Mouse (Mus musculus): Measurements from ENCODE around the gene Prp2.
"Not testable (repeated sequence)": the region's sequence is repeated elsewhere in the genome, so short reads cannot be mapped to it uniquely, and the experiment has no call there.

Prp2 gene

GRCm38 (mm10) chr6:132595613-132596012 is at the start of gene Prp2:
TSS of gene Prp2 (plus strand) at chr6:132595913.
- not testable (repeated sequence) for DNase-seq (ENCODE audit: extremely low spot score, low spot score)

- DNase-seq (ENCODE audit: extremely low spot score, low spot score): not testable (repeated sequence)
Measured at GRCm38 (mm10) chr6:132569509-132569908, 26.2 kb upstream of the Prp2 start, which contains the start of gene Prh1. TSS of gene Prh1 (plus strand) at chr6:132569809.

- no peak for DNase-seq (ENCODE audit: extremely low spot score, low spot score)
Measured at GRCm38 (mm10) chr6:132649399-132649798, 53.7 kb downstream of the Prp2 start.

Data from neural tube, embryonic 10.5 days (tissue).